Mouse (Mus musculus): ENCODE data around the gene Alkal2.

- TF ChIP-seq CTCF (IDR thresholded peaks at IDR 0.05; ENCODE audit: borderline replicate concordance, control insufficient read depth, extremely low read depth, insufficient read depth, low read length, poor library complexity), result no peak
- TF ChIP-seq POLR2A (IDR thresholded peaks at IDR 0.05; ENCODE audit: control insufficient read depth, extremely low read depth, insufficient read depth, low read length, poor library complexity), result no peak
Observed at GRCm38 (mm10) chr12:30885891-30886290, 1.8 kb downstream of the Alkal2 start.

Measured in thymus, adult 2 months (tissue).